Mouse (Mus musculus) bone marrow macrophage, adult 2 months (primary cell): ENCODE measurements around the gene Acot12.

Experiments
- CTCF ChIP-seq: IDR thresholded peaks from 2 replicates; pipeline ENCODE4 v1.5.1; 2012; ENCODE audit warnings: low read depth, mild to moderate bottlenecking, low read length, moderate library complexity
- POLR2A ChIP-seq: IDR thresholded peaks from 2 replicates; pipeline ENCODE4 v1.6.1; 2012; ENCODE audit warnings: mild to moderate bottlenecking, low read depth, low read length, borderline replicate concordance

- TF ChIP-seq POLR2A (no peak), CTCF (no peak)
Observed at GRCm38 (mm10) chr13:91753724-91754123, 12.4 kb downstream of the Acot12 start.
